Mouse (Mus musculus) intestine, postnatal 0 days (tissue): ENCODE results near the gene BC028528. TPM values are rescaled to one million over a fixed set of nuclear protein-coding genes. Genes with fewer than 3 reads are reported as not detected.
A peak's percentile ranks its signal among the peaks of the same experiment; 100 is the strongest.

Experiments
- ATAC-seq: fragments of 200-750 bp; cut with Nextera tagmentation; 2 replicates; pipeline ENCODE4 v1.8.0; 2017; ENCODE audit warnings: mild to moderate bottlenecking, moderate TSS enrichment, moderate library complexity
- H3K27ac ChIP-seq: fragments of 300-500 bp; sonication (generic); 2 replicates; pipeline ENCODE4 v1.5.1; 2014; ENCODE audit warnings: mild to moderate bottlenecking, low read depth, low read length, moderate library complexity
- H3K27me3 ChIP-seq: fragments of 300-500 bp; sonication (generic); replicated peaks from 2 replicates; pipeline ENCODE4 v1.6.1; 2014; ENCODE audit warnings: low read length, mixed read lengths; ENCODE audit not compliant: control insufficient read depth, insufficient read depth
- H3K36me3 ChIP-seq: fragments of 300-500 bp; sonication (generic); 2 replicates; pipeline ENCODE4 v1.6.1; 2014; ENCODE audit warnings: mild to moderate bottlenecking, moderate library complexity; ENCODE audit not compliant: control insufficient read depth, insufficient read depth
- H3K4me1 ChIP-seq: fragments of 300-500 bp; sonication (generic); replicated peaks from 2 replicates; pipeline ENCODE4 v1.6.1; 2014; ENCODE audit warnings: antibody characterized with exemption, low read length, mixed read lengths; ENCODE audit not compliant: control insufficient read depth, insufficient read depth
- H3K4me2 ChIP-seq: fragments of 300-500 bp; sonication (generic); replicated peaks from 2 replicates; pipeline ENCODE4 v1.6.1; 2014; ENCODE audit warnings: low read depth, mild to moderate bottlenecking, moderate library complexity
- H3K4me3 ChIP-seq: fragments of 300-500 bp; sonication (generic); 2 replicates; pipeline ENCODE4 v1.5.1; 2014; ENCODE audit warnings: low read depth, low read length
- H3K9ac ChIP-seq: fragments of 300-500 bp; sonication (generic); 2 replicates; pipeline ENCODE4 v1.6.1; 2014; ENCODE audit warnings: mild to moderate bottlenecking, low read depth, low read length
- H3K9me3 ChIP-seq: fragments of 300-500 bp; sonication (generic); 2 replicates; pipeline ENCODE4 v1.6.1; 2016; ENCODE audit warnings: mixed run types; ENCODE audit not compliant: control insufficient read depth
- CTCF ChIP-seq: sonication (generic); IDR thresholded peaks from 2 replicates; pipeline ENCODE4 v1.5.1; 2016; ENCODE audit warnings: low read depth, mild to moderate bottlenecking, control low read depth, antibody characterized with exemption, moderate library complexity
- WGBS: fragments of 180-500 bp; shearing (Covaris S2); extraction: QIAGEN DNeasy Blood & Tissue Kit; methylation state at CpG from one replicate; pipeline ENCODE4 v1.1.7; 2014; 5-methylcytosine and 5-hydroxymethylcytosine counted together
- polyA plus RNA-seq: library from polyadenylated mRNA; unstranded; fragments of >200 nt; fragmentation: Nextera tagmentation; extraction: Ambion mirVana; gene quantifications from 2 replicates; pipeline ENCODE4 v1.2.1, GENCODE M21; 2015

Gene BC028528
- polyA plus RNA-seq, 1 experiment from 2014 or later: 11.9 TPM

DNA sequence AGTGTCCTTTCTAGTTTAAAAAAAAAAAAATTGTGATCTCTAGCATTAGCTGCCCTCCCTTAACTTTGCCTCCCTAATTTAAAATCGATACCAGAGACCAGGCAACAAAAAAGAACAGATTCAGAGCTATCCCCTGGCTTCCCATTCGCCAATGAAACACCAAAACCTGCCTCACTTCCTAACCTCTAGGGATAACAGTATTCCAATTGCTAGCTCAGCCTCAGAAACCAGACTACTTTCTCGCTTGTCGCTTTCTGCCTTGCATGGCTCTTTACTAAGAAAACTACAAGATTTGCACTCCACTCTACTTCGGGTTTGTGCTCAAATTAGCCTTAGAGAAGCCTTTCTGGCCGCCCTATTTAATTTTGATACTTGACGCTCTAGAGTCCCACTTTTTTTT is 35.7 kb downstream of the BC028528 start:
- 0 out of 2 replicates have a peak, but pooled peaks have one; percentile 1 for ATAC-seq
- WGBS: 29% methylated on average over 7 of the region's 7 CpGs
- no peak for TF ChIP-seq CTCF

DNA sequence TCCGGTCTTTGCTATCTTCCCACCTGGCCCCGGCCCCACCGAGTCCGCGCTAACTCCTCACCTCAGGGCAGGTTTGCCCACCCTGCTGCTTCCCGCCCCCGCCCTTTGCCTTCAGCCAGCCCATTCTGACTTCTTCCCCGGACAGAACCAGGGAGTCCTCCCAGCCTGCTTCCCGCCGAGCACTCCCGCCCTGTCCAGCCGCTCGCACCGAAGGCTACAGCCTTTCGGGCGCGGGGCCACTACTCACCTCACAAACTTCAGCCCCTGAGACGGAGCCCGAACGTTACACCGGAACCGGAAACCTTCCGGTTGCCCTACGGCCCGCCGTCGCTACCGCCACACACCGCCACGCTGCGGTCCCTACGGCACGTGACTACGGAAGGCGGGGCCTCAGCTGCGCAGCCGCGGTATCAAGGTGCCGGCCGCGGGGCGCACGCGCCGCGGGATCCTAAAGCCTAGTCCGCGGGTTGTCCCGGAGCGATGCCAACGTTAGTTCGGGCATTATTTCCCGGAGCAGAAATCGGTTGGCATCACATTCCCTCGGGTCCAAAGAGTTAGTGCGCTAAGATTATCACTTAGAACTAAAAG is 36.2 kb downstream of the BC028528 start, which contains the start of gene Prpf3:
Prpf3 (minus strand) TSS at position 384 of the 588 bp plus-strand sequence.
- peak; percentile 97 for ATAC-seq
- under 1% methylated on average over 56 of the region's 56 CpGs for WGBS
- Histone ChIP-seq H3K9me3 (no peaks in the 10 kb centered on the region), H3K36me3 (peaks cover 27% of the 10 kb centered on the region), H3K4me2 (peak within 1 kb of the TSS; percentile 86), H3K27me3 (no peaks in the 10 kb centered on the region), H3K9ac (peak within 1 kb of the TSS; percentile 83), H3K4me3 (peak within 1 kb of the TSS; percentile 91), H3K4me1 (no peaks in the 10 kb centered on the region), H3K27ac (peak within 1 kb of the TSS; percentile 81)
- no peak for TF ChIP-seq CTCF

More for the DNA sequence above, 35.7 kb downstream of the BC028528 start:
- H3K9me3 ChIP-seq: no peaks in the 10 kb centered on the region
- H3K4me3 ChIP-seq: peak overlapping the region; percentile 91
- peak overlapping the region; percentile 81 for H3K27ac ChIP-seq
- peak overlapping the region; percentile 86 for H3K4me2 ChIP-seq
- H3K27me3 ChIP-seq: no peaks in the 10 kb centered on the region
- H3K4me1 ChIP-seq: no peaks in the 10 kb centered on the region
- H3K36me3 ChIP-seq: peaks cover 22% of the 10 kb centered on the region
- peak overlapping the region; percentile 83 for H3K9ac ChIP-seq

DNA sequence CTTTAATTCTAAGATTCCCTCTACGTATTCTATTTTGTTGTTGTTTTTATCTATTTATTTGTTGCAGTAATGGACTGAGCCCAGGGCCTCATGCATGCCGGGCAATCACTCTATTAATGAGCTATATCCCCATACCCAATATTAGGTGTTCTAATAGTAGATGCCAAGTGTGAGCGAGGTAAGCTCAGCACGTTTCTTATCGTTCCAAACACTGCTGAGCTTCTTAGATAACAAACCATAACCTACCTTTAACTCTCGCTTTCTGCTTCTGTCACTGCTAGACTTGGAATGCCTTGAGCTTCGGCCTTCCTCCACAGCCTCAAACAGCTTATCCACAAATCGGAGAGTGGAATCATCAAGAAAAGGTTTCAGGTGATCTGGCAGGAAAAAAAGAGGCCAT is 40.5 kb downstream of the BC028528 start:
- Histone ChIP-seq H3K9ac (no peak overlapping the region), H3K4me1 (no peaks in the 10 kb centered on the region), H3K4me2 (no peak overlapping the region), H3K4me3 (no peak overlapping the region), H3K27ac (no peak overlapping the region), H3K27me3 (no peaks in the 10 kb centered on the region), H3K36me3 (peaks cover 68% of the 10 kb centered on the region), H3K9me3 (no peaks in the 10 kb centered on the region)
- 83% methylated on average over 8 of the region's 8 CpGs for WGBS
- no peak for TF ChIP-seq CTCF
- no peak for ATAC-seq

DNA sequence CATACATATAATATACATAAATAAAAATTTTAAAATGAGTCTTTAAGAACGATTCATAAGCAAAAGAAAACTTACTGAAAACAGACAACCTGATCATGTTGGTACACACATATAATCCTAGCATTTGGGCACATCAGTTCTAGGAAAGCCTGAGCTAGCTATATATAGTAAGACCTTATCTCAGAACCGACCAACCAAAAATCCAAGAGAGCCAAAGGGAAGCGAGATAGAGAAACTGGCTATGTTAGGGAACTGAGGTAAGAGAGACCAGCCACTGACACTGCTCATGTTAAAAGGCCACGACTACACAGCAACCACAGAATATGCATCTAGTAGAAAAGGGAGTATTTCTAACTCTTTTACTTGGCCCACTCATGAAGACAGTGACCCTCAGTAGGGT is 41.2 kb downstream of the BC028528 start:
- no peaks in the 10 kb centered on the region for H3K4me1 ChIP-seq
- 85% methylated on average over 4 of the region's 4 CpGs for WGBS
- no peak overlapping the region for H3K9ac ChIP-seq
- no peaks in the 10 kb centered on the region for H3K27me3 ChIP-seq
- H3K9me3 ChIP-seq: no peaks in the 10 kb centered on the region
- H3K27ac ChIP-seq: no peak overlapping the region
- peaks cover 75% of the 10 kb centered on the region for H3K36me3 ChIP-seq
- no peak for ATAC-seq
- no peak overlapping the region for H3K4me3 ChIP-seq
- TF ChIP-seq CTCF: no peak
- no peak overlapping the region for H3K4me2 ChIP-seq

DNA sequence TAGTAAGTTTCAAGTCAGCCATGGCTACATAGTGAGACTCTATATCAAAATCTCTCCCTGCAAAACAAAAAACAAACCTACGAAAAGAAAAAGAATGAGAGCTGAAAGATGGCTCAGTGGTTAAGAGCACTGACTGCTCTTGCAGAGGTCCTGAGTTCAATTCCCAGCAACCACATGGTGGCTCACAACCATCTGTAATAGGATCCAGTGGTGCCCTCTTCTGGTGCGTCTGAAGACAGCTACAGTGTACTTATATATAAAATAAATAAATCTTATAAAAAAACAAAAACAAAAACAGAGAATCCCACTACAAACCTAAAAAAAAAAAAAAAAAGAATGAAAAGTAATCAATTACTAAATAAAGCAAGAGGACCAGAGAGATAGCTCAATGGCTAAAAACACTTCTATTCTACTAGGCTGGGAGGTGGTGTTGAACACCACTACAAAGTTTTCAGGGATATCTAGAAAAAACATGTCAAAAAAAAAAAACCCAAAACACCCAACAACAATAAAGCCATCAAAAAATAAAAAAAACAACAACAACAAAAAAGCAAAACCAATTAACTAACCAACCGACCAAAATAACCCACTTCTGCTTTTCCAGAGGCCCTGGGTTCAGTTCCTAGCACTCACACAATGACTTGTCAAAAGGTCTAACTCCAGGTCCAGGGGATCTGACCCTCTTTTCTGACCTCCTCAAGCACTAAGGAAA is 49.1 kb downstream of the BC028528 start:
- no peaks in the 10 kb centered on the region for H3K27me3 ChIP-seq
- no peak overlapping the region for H3K4me3 ChIP-seq
- H3K9me3 ChIP-seq: no peaks in the 10 kb centered on the region
- WGBS: 78% methylated on average over 3 of the region's 3 CpGs
- no peak overlapping the region for H3K27ac ChIP-seq
- peak; percentile 37; the same call in 1 of the 2 replicates for TF ChIP-seq CTCF
- H3K9ac ChIP-seq: no peak overlapping the region
- peaks cover 66% of the 10 kb centered on the region for H3K36me3 ChIP-seq
- H3K4me2 ChIP-seq: no peak overlapping the region
- no peak for ATAC-seq
- H3K4me1 ChIP-seq: no peaks in the 10 kb centered on the region

DNA sequence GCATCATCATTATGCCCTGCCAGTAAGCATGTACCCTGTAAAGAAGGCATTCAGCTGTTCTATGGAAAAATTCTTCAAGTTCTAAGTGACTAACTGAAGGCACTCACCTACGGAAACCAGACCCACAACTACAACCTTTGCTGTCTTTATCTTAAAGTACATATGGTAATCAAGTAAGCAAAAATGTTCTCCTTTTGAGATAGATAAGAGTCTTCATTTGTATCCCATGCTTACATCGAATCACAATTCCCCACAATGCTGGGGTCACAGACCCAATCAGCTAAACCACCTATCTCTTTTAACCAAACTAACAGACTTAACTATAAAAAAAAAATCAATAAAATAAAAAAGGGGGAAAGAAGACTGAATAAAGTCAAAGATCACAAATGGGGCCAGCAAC is 52.6 kb downstream of the BC028528 start:
- H3K4me3 ChIP-seq: no peak overlapping the region
- H3K27me3 ChIP-seq: no peaks in the 10 kb centered on the region
- H3K9me3 ChIP-seq: no peaks in the 10 kb centered on the region
- WGBS: 76% methylated on average over 2 of the region's 2 CpGs
- H3K36me3 ChIP-seq: peaks cover 64% of the 10 kb centered on the region
- no peak overlapping the region for H3K9ac ChIP-seq
- TF ChIP-seq CTCF: no peak
- H3K27ac ChIP-seq: no peak overlapping the region
- no peak for ATAC-seq
- H3K4me2 ChIP-seq: no peak overlapping the region
- H3K4me1 ChIP-seq: no peaks in the 10 kb centered on the region

Other genes starting within 250 kb of the BC028528 start
- gene Mcl1, start 233.2 kb downstream of the BC028528 start, polyA plus RNA-seq: 52.4 and 53.3 TPM in 2 replicates
- 3.2 and 3.8 TPM in 2 replicates for gene Adamtsl4, start 204.1 kb downstream of the BC028528 start, polyA plus RNA-seq
- 35.8 and 39.1 TPM in 2 replicates for gene Ecm1, start 152.4 kb downstream of the BC028528 start, polyA plus RNA-seq
- gene Tars2, start 131.8 kb downstream of the BC028528 start, polyA plus RNA-seq: 14.9 TPM in 2 replicates
- gene Rprd2, start 73.1 kb downstream of the BC028528 start, polyA plus RNA-seq: 12.4 and 13.8 TPM in 2 replicates
- gene Prpf3, start 36.1 kb downstream of the BC028528 start, polyA plus RNA-seq: 14.9 and 16.5 TPM in 2 replicates
- 353 and 369 TPM in 2 replicates for gene Mrps21, start 20.5 kb downstream of the BC028528 start, polyA plus RNA-seq
- gene Ciart, start 9.8 kb downstream of the BC028528 start, polyA plus RNA-seq: 1.3 and 2.1 TPM in 2 replicates
- gene Aph1a, start 2.0 kb upstream of the BC028528 start, polyA plus RNA-seq: 42.2 and 52.4 TPM in 2 replicates
- 0.90 TPM in 2 replicates for gene Car14, start 12.7 kb upstream of the BC028528 start, polyA plus RNA-seq
- gene Anp32e, start 37.2 kb upstream of the BC028528 start, polyA plus RNA-seq: 71.7 and 75.1 TPM in 2 replicates
- gene Plekho1, start 104.0 kb upstream of the BC028528 start, polyA plus RNA-seq: 18.9 and 23.8 TPM in 2 replicates
- gene Vps45, start 166.5 kb upstream of the BC028528 start, polyA plus RNA-seq: 22.5 and 27.1 TPM in 2 replicates
- gene Otud7b, start 212.5 kb upstream of the BC028528 start, polyA plus RNA-seq: 16.6 and 17.0 TPM in 2 replicates